Mouse (Mus musculus): Measurements from ENCODE around the gene Mndal. TPM values are rescaled to one million over a fixed set of nuclear protein-coding genes. Genes with fewer than 3 reads are reported as not detected.
"Not testable (repeated sequence)": the region's sequence is repeated elsewhere in the genome, so short reads cannot be mapped to it uniquely, and the experiment has no call there.

The Mndal gene
- polyA plus RNA-seq, 1 experiment from 2014 or later, result 3.0 TPM

DNA sequence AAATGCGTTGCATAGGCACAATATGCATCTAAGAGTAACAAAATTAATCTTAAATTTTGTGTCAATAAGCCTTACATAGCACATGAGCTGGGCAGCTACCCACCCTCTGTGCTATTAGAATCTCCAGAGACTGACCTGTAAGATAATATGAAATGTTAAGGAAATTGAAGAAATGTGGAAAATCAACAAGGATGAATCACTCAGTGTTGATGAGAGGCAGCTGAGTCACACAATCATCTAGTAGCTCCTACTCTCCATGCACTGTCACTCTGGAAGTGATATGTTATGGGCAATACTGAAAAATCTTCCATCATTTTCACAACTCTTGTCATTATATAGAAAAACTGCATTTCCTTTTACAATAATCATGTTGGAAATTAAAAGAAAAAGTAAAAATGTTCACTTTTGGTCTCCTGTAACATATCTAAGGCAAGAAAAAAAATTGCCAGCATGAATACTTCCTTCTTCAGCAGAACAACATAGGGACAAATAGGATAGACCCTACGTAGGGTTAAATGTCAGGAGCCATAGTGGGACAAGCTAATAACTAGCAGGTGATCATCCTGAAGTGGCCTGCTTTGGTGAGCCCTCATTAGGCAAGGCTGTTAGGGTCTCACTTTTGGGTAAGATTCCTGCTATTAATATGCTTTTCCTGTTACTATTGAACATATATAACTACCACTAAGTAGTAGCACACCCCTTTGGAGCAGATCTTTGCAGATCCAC lies 12.9 kb upstream of the Mndal start:
- H3K4me3 ChIP-seq (ENCODE audit: low read depth, low read length), result no peak overlapping the region
- H3K36me3 ChIP-seq (ENCODE audit: control insufficient read depth, insufficient read depth, low read length), result no peaks in the 10 kb centered on the region
- no peaks in the 10 kb centered on the region for H3K9me3 ChIP-seq (ENCODE audit: control insufficient read depth, low read length)
- H3K4me1 ChIP-seq (replicated peaks; ENCODE audit: control insufficient read depth, insufficient read depth, low read length), result no peaks in the 10 kb centered on the region
- no peak overlapping the region for H3K27ac ChIP-seq (ENCODE audit: low read depth)
- WGBS, result 83% methylated on average over 2 of the region's 2 CpGs
- ATAC-seq (replicated peaks; ENCODE audit: low FRiP score, low TSS enrichment, low read depth) (peak; percentile 75), DNase-seq (ENCODE audit: low spot score) (peak; percentile 52)
- H3K4me2 ChIP-seq (ENCODE audit: low read length), result no peak overlapping the region
- H3K9ac ChIP-seq (ENCODE audit: low read length), result no peak overlapping the region
- H3K27me3 ChIP-seq (replicated peaks; ENCODE audit: control insufficient read depth, insufficient read depth, low read length), result no peaks in the 10 kb centered on the region

DNA sequence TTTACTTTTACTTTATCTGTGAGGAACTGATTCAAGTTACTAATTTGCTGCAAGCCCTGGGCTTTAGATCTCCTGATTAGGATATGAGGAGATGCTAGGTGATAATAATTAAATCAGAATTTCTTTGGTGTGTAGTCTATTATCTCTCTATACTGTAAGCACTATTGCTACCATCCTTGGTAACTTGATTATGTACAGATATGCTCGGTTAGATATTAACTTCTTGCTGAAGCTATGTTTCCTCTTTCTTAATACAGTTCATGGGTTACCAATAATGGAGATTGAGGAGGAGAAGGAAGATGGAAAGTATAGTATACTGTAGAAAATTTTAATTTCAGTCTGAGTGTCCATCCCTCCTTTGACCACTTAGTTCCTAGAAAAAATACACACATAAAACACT lies 11.3 kb upstream of the Mndal start:
- Histone ChIP-seq H3K4me3 (ENCODE audit: low read depth, low read length) (no peak overlapping the region), H3K9me3 (ENCODE audit: control insufficient read depth, low read length) (no peaks in the 10 kb centered on the region), H3K27me3 (replicated peaks; ENCODE audit: control insufficient read depth, insufficient read depth, low read length) (no peaks in the 10 kb centered on the region), H3K9ac (ENCODE audit: low read length) (no peak overlapping the region), H3K4me1 (replicated peaks; ENCODE audit: control insufficient read depth, insufficient read depth, low read length) (no peaks in the 10 kb centered on the region), H3K27ac (ENCODE audit: low read depth) (no peak overlapping the region), H3K4me2 (ENCODE audit: low read length) (no peak overlapping the region), H3K36me3 (ENCODE audit: control insufficient read depth, insufficient read depth, low read length) (no peaks in the 10 kb centered on the region)
- DNase-seq (ENCODE audit: low spot score) (no peak), ATAC-seq (replicated peaks; ENCODE audit: low FRiP score, low TSS enrichment, low read depth) (no peak)
- WGBS, result 71% methylated on average over 1 of the region's 1 CpGs

DNA sequence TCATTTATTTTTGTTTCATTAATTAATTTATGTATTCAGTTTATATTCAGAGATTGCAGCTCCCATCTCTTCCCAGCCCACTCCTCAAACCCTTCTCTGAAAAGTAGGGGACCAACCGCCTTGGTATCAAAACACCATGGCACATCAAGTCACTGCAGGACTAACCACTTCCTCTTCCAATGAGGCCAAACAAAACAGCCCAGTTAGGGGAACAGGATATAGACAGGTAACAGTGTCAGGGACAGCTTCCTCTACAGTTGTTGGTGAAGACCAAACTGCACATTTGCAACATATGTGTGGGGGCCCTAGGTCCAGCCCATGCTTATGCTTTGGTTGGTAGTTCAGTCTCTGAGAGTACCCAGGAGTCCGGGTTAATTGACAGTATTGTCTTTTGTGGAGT lies 6.8 kb upstream of the Mndal start:
- H3K9me3 ChIP-seq (ENCODE audit: control insufficient read depth, low read length); H3K4me2 ChIP-seq (ENCODE audit: low read length); ATAC-seq (replicated peaks; ENCODE audit: low FRiP score, low TSS enrichment, low read depth); H3K4me3 ChIP-seq (ENCODE audit: low read depth, low read length); H3K27ac ChIP-seq (ENCODE audit: low read depth); H3K27me3 ChIP-seq (replicated peaks; ENCODE audit: control insufficient read depth, insufficient read depth, low read length); H3K4me1 ChIP-seq (replicated peaks; ENCODE audit: control insufficient read depth, insufficient read depth, low read length); H3K36me3 ChIP-seq (ENCODE audit: control insufficient read depth, insufficient read depth, low read length); H3K9ac ChIP-seq (ENCODE audit: low read length); DNase-seq (ENCODE audit: low spot score): not testable (repeated sequence)
- WGBS, result 85% methylated on average over 2 of the region's 2 CpGs

DNA sequence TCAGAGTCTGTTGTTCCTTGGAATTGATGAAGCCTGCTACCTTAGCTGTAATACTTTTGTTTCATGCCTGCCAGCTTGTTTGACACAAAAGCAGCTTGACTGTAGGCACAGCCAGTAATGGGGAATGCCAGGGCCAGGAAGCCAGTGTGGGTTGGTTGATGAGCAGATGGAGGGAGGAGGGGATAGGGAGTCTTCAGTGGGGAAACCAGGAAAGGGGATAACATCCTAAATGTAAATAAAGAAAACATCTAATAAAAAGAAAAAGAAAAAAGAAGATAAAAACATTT lies 432 bp upstream of the Mndal start:
- not testable (repeated sequence) for H3K27ac ChIP-seq (ENCODE audit: low read depth)

DNA sequence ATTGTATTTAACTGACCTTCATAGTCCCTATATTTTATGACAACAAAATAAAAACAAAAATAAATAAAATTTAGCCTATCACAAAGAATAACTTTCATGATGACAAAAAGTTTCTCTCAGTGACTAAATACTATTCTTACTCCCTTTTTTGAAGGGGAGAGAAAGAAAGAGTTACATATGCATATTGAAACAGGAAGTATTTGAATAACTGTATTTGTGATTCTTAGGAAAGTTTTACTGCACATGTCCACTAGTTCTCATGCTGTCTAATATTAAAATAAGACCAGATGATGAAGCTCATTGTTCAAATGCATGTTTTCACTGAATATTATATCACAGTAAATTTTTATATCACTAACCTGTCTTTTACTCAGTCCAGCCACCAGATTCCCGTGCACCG lies 769 bp downstream of the Mndal start:
- H3K27me3 ChIP-seq (replicated peaks; ENCODE audit: control insufficient read depth, insufficient read depth, low read length); DNase-seq (ENCODE audit: low spot score); H3K4me2 ChIP-seq (ENCODE audit: low read length); H3K9ac ChIP-seq (ENCODE audit: low read length); H3K4me3 ChIP-seq (ENCODE audit: low read depth, low read length); H3K9me3 ChIP-seq (ENCODE audit: control insufficient read depth, low read length); H3K27ac ChIP-seq (ENCODE audit: low read depth); H3K36me3 ChIP-seq (ENCODE audit: control insufficient read depth, insufficient read depth, low read length); ATAC-seq (replicated peaks; ENCODE audit: low FRiP score, low TSS enrichment, low read depth); H3K4me1 ChIP-seq (replicated peaks; ENCODE audit: control insufficient read depth, insufficient read depth, low read length): not testable (repeated sequence)
- WGBS, result 80% methylated on average over 2 of the region's 2 CpGs

More for the DNA sequence above, 432 bp upstream of the Mndal start:
- not testable (repeated sequence) for ATAC-seq (replicated peaks; ENCODE audit: low FRiP score, low TSS enrichment, low read depth); H3K36me3 ChIP-seq (ENCODE audit: control insufficient read depth, insufficient read depth, low read length); DNase-seq (ENCODE audit: low spot score); H3K9ac ChIP-seq (ENCODE audit: low read length); H3K4me2 ChIP-seq (ENCODE audit: low read length); H3K4me3 ChIP-seq (ENCODE audit: low read depth, low read length); H3K27me3 ChIP-seq (replicated peaks; ENCODE audit: control insufficient read depth, insufficient read depth, low read length); H3K4me1 ChIP-seq (replicated peaks; ENCODE audit: control insufficient read depth, insufficient read depth, low read length); H3K9me3 ChIP-seq (ENCODE audit: control insufficient read depth, low read length)

DNA sequence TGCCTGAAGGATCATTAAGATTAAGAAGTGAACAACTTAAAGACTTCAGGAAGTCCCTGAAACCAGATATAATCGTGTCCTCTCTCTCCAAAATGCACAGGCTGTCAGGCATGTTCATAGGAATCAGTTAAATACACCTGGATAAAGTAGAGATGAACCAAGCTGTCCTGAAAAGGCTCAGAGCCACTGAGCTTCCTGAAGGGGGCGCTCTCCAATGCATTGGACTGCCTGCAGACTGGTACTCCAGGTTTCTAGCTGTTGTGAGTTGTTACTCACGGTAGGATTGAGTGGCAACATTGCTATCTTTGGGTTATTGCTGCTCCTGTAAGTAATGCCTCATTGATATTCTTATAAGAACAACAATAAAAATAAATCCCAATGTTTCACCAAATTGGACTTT lies 23.0 kb downstream of the Mndal start:
- not testable (repeated sequence) for H3K36me3 ChIP-seq (ENCODE audit: control insufficient read depth, insufficient read depth, low read length); H3K4me3 ChIP-seq (ENCODE audit: low read depth, low read length); H3K9me3 ChIP-seq (ENCODE audit: control insufficient read depth, low read length); H3K27ac ChIP-seq (ENCODE audit: low read depth); DNase-seq (ENCODE audit: low spot score); H3K4me2 ChIP-seq (ENCODE audit: low read length); ATAC-seq (replicated peaks; ENCODE audit: low FRiP score, low TSS enrichment, low read depth); H3K27me3 ChIP-seq (replicated peaks; ENCODE audit: control insufficient read depth, insufficient read depth, low read length); H3K9ac ChIP-seq (ENCODE audit: low read length); H3K4me1 ChIP-seq (replicated peaks; ENCODE audit: control insufficient read depth, insufficient read depth, low read length)
- WGBS, result 78% methylated on average over 2 of the region's 3 CpGs

DNA sequence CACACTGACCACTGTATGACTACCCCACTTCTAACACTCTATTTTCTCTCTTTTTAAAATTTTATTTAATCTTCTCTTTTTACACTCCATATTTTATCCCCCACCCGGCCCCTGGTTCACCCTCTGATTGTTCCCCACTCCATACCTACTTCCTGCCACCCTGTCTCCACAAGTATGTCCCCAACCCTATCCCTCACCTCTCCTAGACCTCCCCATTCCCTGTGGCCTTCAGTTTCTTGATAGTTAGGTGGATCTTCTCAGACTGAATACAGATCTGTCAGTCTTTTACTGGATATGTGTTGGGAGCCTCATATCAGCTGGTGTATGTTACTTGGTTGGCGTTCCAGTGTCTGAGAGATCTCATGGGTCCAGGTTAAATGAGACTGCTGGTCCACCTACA lies 27.7 kb downstream of the Mndal start:
- Histone ChIP-seq H3K27ac (ENCODE audit: low read depth) (no peak overlapping the region), H3K36me3 (ENCODE audit: control insufficient read depth, insufficient read depth, low read length) (no peaks in the 10 kb centered on the region), H3K4me1 (replicated peaks; ENCODE audit: control insufficient read depth, insufficient read depth, low read length) (no peaks in the 10 kb centered on the region), H3K27me3 (replicated peaks; ENCODE audit: control insufficient read depth, insufficient read depth, low read length) (no peaks in the 10 kb centered on the region), H3K9ac (ENCODE audit: low read length) (no peak overlapping the region), H3K9me3 (ENCODE audit: control insufficient read depth, low read length) (no peaks in the 10 kb centered on the region), H3K4me2 (ENCODE audit: low read length) (no peak overlapping the region), H3K4me3 (ENCODE audit: low read depth, low read length) (no peak overlapping the region)
- 80% methylated on average over 2 of the region's 2 CpGs for WGBS
- ATAC-seq (replicated peaks; ENCODE audit: low FRiP score, low TSS enrichment, low read depth) (no peak), DNase-seq (ENCODE audit: low spot score) (no peak)

DNA sequence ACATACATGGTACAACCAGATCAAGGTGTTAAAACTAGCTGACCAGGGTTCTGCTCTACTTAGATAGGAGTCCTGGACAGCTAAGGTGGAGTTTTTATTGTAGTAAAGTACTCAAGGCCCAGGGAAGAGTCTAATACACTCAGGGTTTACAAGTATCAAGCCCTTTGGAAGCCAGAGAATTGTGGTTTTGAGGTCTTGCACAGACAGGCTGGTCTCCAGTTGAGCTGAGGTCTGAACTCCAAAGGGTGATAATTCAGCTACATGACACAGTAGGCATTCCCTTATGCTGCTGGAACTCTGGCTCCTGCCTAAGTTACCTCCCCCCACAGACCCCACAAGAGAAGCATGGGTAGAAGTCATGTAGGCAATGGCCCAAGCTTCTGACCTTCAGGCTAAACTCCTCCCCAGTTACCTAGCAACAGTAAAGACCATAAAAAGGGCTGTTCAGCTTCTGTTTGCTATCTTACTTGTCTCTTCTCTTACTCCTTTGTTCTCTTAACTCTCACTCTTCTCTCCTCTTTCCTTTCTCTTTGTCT lies 29.0 kb downstream of the Mndal start:
- not testable (repeated sequence) for H3K4me2 ChIP-seq (ENCODE audit: low read length); H3K9me3 ChIP-seq (ENCODE audit: control insufficient read depth, low read length); H3K27ac ChIP-seq (ENCODE audit: low read depth); H3K36me3 ChIP-seq (ENCODE audit: control insufficient read depth, insufficient read depth, low read length); H3K4me3 ChIP-seq (ENCODE audit: low read depth, low read length); H3K9ac ChIP-seq (ENCODE audit: low read length); ATAC-seq (replicated peaks; ENCODE audit: low FRiP score, low TSS enrichment, low read depth); H3K27me3 ChIP-seq (replicated peaks; ENCODE audit: control insufficient read depth, insufficient read depth, low read length); DNase-seq (ENCODE audit: low spot score); H3K4me1 ChIP-seq (replicated peaks; ENCODE audit: control insufficient read depth, insufficient read depth, low read length)

DNA sequence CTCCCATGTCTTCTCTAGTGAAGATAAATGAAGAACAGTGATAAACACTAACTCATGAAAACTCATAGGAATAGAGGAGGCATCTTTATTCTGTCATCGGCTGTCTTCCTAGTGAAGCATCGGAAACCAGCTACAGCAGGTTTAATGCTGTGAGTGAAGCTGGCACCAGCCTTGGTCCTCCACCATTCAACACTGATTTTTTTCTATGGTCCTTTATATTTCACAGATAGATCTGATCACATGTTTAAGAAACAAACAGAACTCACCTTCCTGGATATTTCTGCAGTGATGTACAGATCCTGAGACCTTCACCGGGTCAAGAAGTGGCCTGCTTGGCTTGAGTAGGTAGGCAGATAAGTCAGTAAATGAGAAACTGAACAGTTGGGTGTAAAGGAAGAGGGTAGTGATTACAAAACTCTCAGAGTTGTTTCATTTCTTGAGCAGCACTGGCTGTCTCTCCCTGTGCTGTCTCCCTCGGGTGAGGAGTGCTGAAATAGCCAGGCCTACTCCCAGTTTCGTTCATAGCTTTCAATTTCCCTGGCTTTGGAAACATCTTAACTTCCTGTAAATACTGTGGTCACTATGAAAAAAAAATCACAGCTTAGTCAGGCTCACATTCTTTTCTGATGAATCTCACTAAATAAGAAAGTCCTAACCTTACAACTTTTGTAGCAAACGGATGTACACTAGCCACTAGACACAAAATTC lies 29.6 kb downstream of the Mndal start, which contains the start of gene Ifi211:
Gene Ifi211, minus strand, starts transcription at position 499 of the 708 bp plus-strand sequence.
- H3K36me3 ChIP-seq (ENCODE audit: control insufficient read depth, insufficient read depth, low read length); ATAC-seq (replicated peaks; ENCODE audit: low FRiP score, low TSS enrichment, low read depth); H3K27ac ChIP-seq (ENCODE audit: low read depth); H3K4me1 ChIP-seq (replicated peaks; ENCODE audit: control insufficient read depth, insufficient read depth, low read length); H3K4me3 ChIP-seq (ENCODE audit: low read depth, low read length); DNase-seq (ENCODE audit: low spot score); H3K9ac ChIP-seq (ENCODE audit: low read length); H3K9me3 ChIP-seq (ENCODE audit: control insufficient read depth, low read length); H3K4me2 ChIP-seq (ENCODE audit: low read length); H3K27me3 ChIP-seq (replicated peaks; ENCODE audit: control insufficient read depth, insufficient read depth, low read length): not testable (repeated sequence)
- WGBS, result 77% methylated on average over 6 of the region's 6 CpGs
